Mouse (Mus musculus) midbrain, embryonic 12.5 days (tissue): Measurements from ENCODE around the gene Trpc2. TPM values are rescaled to one million over a fixed set of nuclear protein-coding genes. Genes with fewer than 3 reads are reported as not detected.
A peak's percentile ranks its signal among the peaks of the same experiment; 100 is the strongest.

Experiments
- ATAC-seq: fragments of 200-750 bp; cut with Nextera tagmentation; 2 replicates; pipeline ENCODE4 v1.8.0; 2017; ENCODE audit warnings: low read depth, moderate TSS enrichment, moderate library complexity; ENCODE audit not compliant: low FRiP score
- H3K27ac ChIP-seq: fragments of 300-500 bp; sonication (generic); replicated peaks from 2 replicates; pipeline ENCODE4 v1.5.1; 2016; ENCODE audit warnings: mild to moderate bottlenecking
- H3K27me3 ChIP-seq: fragments of 300-500 bp; sonication (generic); 2 replicates; pipeline ENCODE4 v1.6.1; 2016; ENCODE audit warnings: mild to moderate bottlenecking
- H3K36me3 ChIP-seq: fragments of 300-500 bp; sonication (generic); 2 replicates; pipeline ENCODE4 v1.6.1; 2016
- H3K4me1 ChIP-seq: fragments of 300-500 bp; sonication (generic); 2 replicates; pipeline ENCODE4 v1.6.1; 2016
- H3K4me2 ChIP-seq: fragments of 300-500 bp; sonication (generic); replicated peaks from 2 replicates; pipeline ENCODE4 v1.6.1; 2016; ENCODE audit warnings: mild to moderate bottlenecking, moderate library complexity
- H3K4me3 ChIP-seq: fragments of 300-500 bp; sonication (generic); 2 replicates; pipeline ENCODE4 v1.5.1; 2016; ENCODE audit warnings: mild to moderate bottlenecking
- H3K9ac ChIP-seq: fragments of 300-500 bp; sonication (generic); replicated peaks from 2 replicates; pipeline ENCODE4 v1.6.1; 2016; ENCODE audit warnings: mild to moderate bottlenecking, moderate library complexity
- H3K9me3 ChIP-seq: fragments of 300-500 bp; sonication (generic); 2 replicates; pipeline ENCODE4 v1.6.1; 2016; ENCODE audit warnings: mild to moderate bottlenecking
- WGBS: fragments of 180-500 bp; shearing (Covaris S2); methylation state at CpG from one replicate; pipeline ENCODE4 v1.1.7; 2016; 5-methylcytosine and 5-hydroxymethylcytosine counted together
- polyA plus RNA-seq: library from polyadenylated mRNA; unstranded; fragments of >200 nt; fragmentation: Nextera tagmentation; extraction: Ambion mirVana; gene quantifications from 2 replicates; pipeline ENCODE4 v1.2.1, GENCODE M21; 2016

Trpc2 gene
- polyA plus RNA-seq, 1 experiment from 2014 or later: not detected

- Histone ChIP-seq H3K4me2 (no peak overlapping the region), H3K4me1 (no peaks in the 10 kb centered on the region), H3K4me3 (no peak overlapping the region), H3K27ac (no peak overlapping the region), H3K27me3 (no peaks in the 10 kb centered on the region), H3K9me3 (no peaks in the 10 kb centered on the region), H3K36me3 (peaks cover 81% of the 10 kb centered on the region), H3K9ac (no peak overlapping the region)
- WGBS: 79% methylated on average over 7 of the region's 7 CpGs
- no peak for ATAC-seq
Observed at GRCm38 (mm10) chr7:102076714-102077296, 6.1 kb upstream of the Trpc2 start.

- Histone ChIP-seq H3K4me2 (no peak overlapping the region), H3K27me3 (no peaks in the 10 kb centered on the region), H3K4me3 (no peak overlapping the region), H3K36me3 (peaks cover 83% of the 10 kb centered on the region), H3K27ac (no peak overlapping the region), H3K9ac (no peak overlapping the region), H3K9me3 (no peaks in the 10 kb centered on the region), H3K4me1 (no peaks in the 10 kb centered on the region)
- no peak for ATAC-seq
- 80% methylated on average over 7 of the region's 7 CpGs for WGBS
Observed at GRCm38 (mm10) chr7:102078517-102078916, 4.4 kb upstream of the Trpc2 start.

- no peak for ATAC-seq
- peaks cover 83% of the 10 kb centered on the region for H3K36me3 ChIP-seq
- WGBS: 96% methylated on average over 8 of the region's 8 CpGs
Observed at GRCm38 (mm10) chr7:102080311-102080710, 2.6 kb upstream of the Trpc2 start.

GRCm38 (mm10) chr7:102081784-102082183, 1.1 kb upstream of the Trpc2 start:
- H3K36me3 ChIP-seq: peaks cover 81% of the 10 kb centered on the region
- no peak for ATAC-seq
- no peaks in the 10 kb centered on the region for H3K4me1 ChIP-seq
- H3K4me2 ChIP-seq: no peak overlapping the region
- no peaks in the 10 kb centered on the region for H3K9me3 ChIP-seq
- H3K27ac ChIP-seq: no peak overlapping the region
- H3K9ac ChIP-seq: no peak overlapping the region
- H3K27me3 ChIP-seq: no peaks in the 10 kb centered on the region
- WGBS: 92% methylated on average over 5 of the region's 5 CpGs
- H3K4me3 ChIP-seq: no peak overlapping the region

More at GRCm38 (mm10) chr7:102080311-102080710, 2.6 kb upstream of the Trpc2 start:
- Histone ChIP-seq H3K27me3 (no peaks in the 10 kb centered on the region), H3K9ac (no peak overlapping the region), H3K27ac (no peak overlapping the region), H3K4me3 (no peak overlapping the region), H3K4me2 (no peak overlapping the region), H3K4me1 (no peaks in the 10 kb centered on the region), H3K9me3 (no peaks in the 10 kb centered on the region)

- no peaks in the 10 kb centered on the region for H3K9me3 ChIP-seq
- H3K4me3 ChIP-seq: no peak overlapping the region
- H3K4me1 ChIP-seq: no peaks in the 10 kb centered on the region
- no peaks in the 10 kb centered on the region for H3K27me3 ChIP-seq
- no peak overlapping the region for H3K9ac ChIP-seq
- 93% methylated on average over 26 of the region's 26 CpGs for WGBS
- H3K4me2 ChIP-seq: no peak overlapping the region
- H3K27ac ChIP-seq: no peak overlapping the region
- no peak for ATAC-seq
- peaks cover 65% of the 10 kb centered on the region for H3K36me3 ChIP-seq
Observed at GRCm38 (mm10) chr7:102084041-102084696, 1.3 kb downstream of the Trpc2 start.

- WGBS: 93% methylated on average over 4 of the region's 4 CpGs
- Histone ChIP-seq H3K27ac (no peak overlapping the region), H3K27me3 (no peaks in the 10 kb centered on the region), H3K4me1 (no peaks in the 10 kb centered on the region), H3K4me2 (no peak overlapping the region), H3K9me3 (no peaks in the 10 kb centered on the region), H3K36me3 (peaks cover 44% of the 10 kb centered on the region), H3K4me3 (no peak overlapping the region), H3K9ac (no peak overlapping the region)
- ATAC-seq: no peak
Observed at GRCm38 (mm10) chr7:102087336-102087735, 4.4 kb downstream of the Trpc2 start.

- no peak overlapping the region for H3K9ac ChIP-seq
- H3K36me3 ChIP-seq: no peaks in the 10 kb centered on the region
- H3K27ac ChIP-seq: no peak overlapping the region
- peaks cover 20% of the 10 kb centered on the region for H3K4me1 ChIP-seq
- ATAC-seq: peak; percentile 66
- H3K9me3 ChIP-seq: no peaks in the 10 kb centered on the region
- peak overlapping the region; percentile 22; the same call in 1 of the 2 replicates for H3K4me3 ChIP-seq
- peak overlapping the region; percentile 43 for H3K4me2 ChIP-seq
- H3K27me3 ChIP-seq: 0 out of 2 replicates have a peak, but pooled peaks cover 17% of the 10 kb centered on the region
- WGBS: 5% methylated on average over 30 of the region's 30 CpGs
Observed at GRCm38 (mm10) chr7:102099760-102100661, 17.1 kb downstream of the Trpc2 start.

- H3K27ac ChIP-seq: no peak overlapping the region
- H3K9me3 ChIP-seq: no peaks in the 10 kb centered on the region
- H3K27me3 ChIP-seq: 0 out of 2 replicates have a peak, but pooled peaks cover 17% of the 10 kb centered on the region
- no peak for ATAC-seq
- 64% methylated on average over 5 of the region's 5 CpGs for WGBS
- H3K36me3 ChIP-seq: no peaks in the 10 kb centered on the region
- peaks cover 20% of the 10 kb centered on the region for H3K4me1 ChIP-seq
- no peak overlapping the region for H3K4me2 ChIP-seq
- no peak overlapping the region for H3K9ac ChIP-seq
- no peak overlapping the region for H3K4me3 ChIP-seq
Observed at GRCm38 (mm10) chr7:102100868-102101267, 18.0 kb downstream of the Trpc2 start.

GRCm38 (mm10) chr7:102101487-102101886, 18.6 kb downstream of the Trpc2 start, which contains the start of gene Art1:
TSS of gene Art1 (plus strand) at chr7:102101743.
- WGBS: 36% methylated on average over 5 of the region's 5 CpGs
- Histone ChIP-seq H3K27ac (no peak within 1 kb of the TSS), H3K9ac (no peak within 1 kb of the TSS), H3K4me2 (no peak within 1 kb of the TSS), H3K9me3 (no peaks in the 10 kb centered on the region), H3K27me3 (0 out of 2 replicates have a peak, but pooled peaks cover 17% of the 10 kb centered on the region), H3K36me3 (no peaks in the 10 kb centered on the region), H3K4me1 (peaks cover 20% of the 10 kb centered on the region), H3K4me3 (no peak within 1 kb of the TSS)
- no peak for ATAC-seq

- Histone ChIP-seq H3K36me3 (no peaks in the 10 kb centered on the region), H3K4me3 (no peak overlapping the region), H3K27me3 (0 out of 2 replicates have a peak, but pooled peaks cover 17% of the 10 kb centered on the region), H3K4me2 (no peak overlapping the region), H3K9me3 (no peaks in the 10 kb centered on the region), H3K4me1 (peaks cover 26% of the 10 kb centered on the region), H3K27ac (no peak overlapping the region), H3K9ac (no peak overlapping the region)
- 51% methylated on average over 8 of the region's 8 CpGs for WGBS
- no peak for ATAC-seq
Observed at GRCm38 (mm10) chr7:102102241-102102640, 19.3 kb downstream of the Trpc2 start.

- no peak for ATAC-seq
- Histone ChIP-seq H3K27ac (no peak overlapping the region), H3K9ac (no peak overlapping the region), H3K4me1 (peaks cover 26% of the 10 kb centered on the region), H3K4me3 (no peak overlapping the region), H3K27me3 (0 out of 2 replicates have a peak, but pooled peaks cover 17% of the 10 kb centered on the region), H3K9me3 (no peaks in the 10 kb centered on the region), H3K36me3 (no peaks in the 10 kb centered on the region), H3K4me2 (no peak overlapping the region)
- 43% methylated on average over 6 of the region's 6 CpGs for WGBS
Observed at GRCm38 (mm10) chr7:102102696-102103095, 19.8 kb downstream of the Trpc2 start.

GRCm38 (mm10) chr7:102103555-102103954, 20.6 kb downstream of the Trpc2 start:
- Histone ChIP-seq H3K9me3 (no peaks in the 10 kb centered on the region), H3K9ac (no peak overlapping the region), H3K27ac (no peak overlapping the region), H3K36me3 (no peaks in the 10 kb centered on the region), H3K4me3 (no peak overlapping the region), H3K4me1 (peaks cover 26% of the 10 kb centered on the region), H3K4me2 (no peak overlapping the region), H3K27me3 (0 out of 2 replicates have a peak, but pooled peaks cover 14% of the 10 kb centered on the region)
- 89% methylated on average over 2 of the region's 2 CpGs for WGBS
- ATAC-seq: no peak
